Mouse (Mus musculus) embryonic facial prominence, embryonic 13.5 days (tissue): ENCODE results near the gene Fgfr2. TPM values are rescaled to one million over a fixed set of nuclear protein-coding genes. Genes with fewer than 3 reads are reported as not detected.

Experiments
- ATAC-seq: fragments of 200-750 bp; cut with Nextera tagmentation; 2 replicates; pipeline ENCODE4 v1.8.0; 2017; ENCODE audit warnings: low read depth; ENCODE audit not compliant: insufficient number of reproducible peaks, insufficient read depth, low FRiP score, low TSS enrichment
- H3K27ac ChIP-seq: fragments of 300-500 bp; sonication (generic); 2 replicates; pipeline ENCODE4 v1.5.1; 2015; ENCODE audit warnings: moderate library complexity, mild to moderate bottlenecking, inconsistent platforms
- H3K27me3 ChIP-seq: fragments of 300-500 bp; sonication (generic); 2 replicates; pipeline ENCODE4 v1.6.1; 2015; ENCODE audit warnings: mild to moderate bottlenecking, inconsistent platforms
- H3K36me3 ChIP-seq: fragments of 300-500 bp; sonication (generic); 2 replicates; pipeline ENCODE4 v1.6.1; 2015; ENCODE audit warnings: mild to moderate bottlenecking, inconsistent platforms
- H3K4me1 ChIP-seq: fragments of 300-500 bp; sonication (generic); 2 replicates; pipeline ENCODE4 v1.6.1; 2015; ENCODE audit warnings: inconsistent platforms
- H3K4me2 ChIP-seq: fragments of 300-500 bp; sonication (generic); 2 replicates; pipeline ENCODE4 v1.6.1; 2015; ENCODE audit warnings: moderate library complexity, mild to moderate bottlenecking, inconsistent platforms
- H3K4me3 ChIP-seq: fragments of 300-500 bp; sonication (generic); 2 replicates; pipeline ENCODE4 v1.5.1; 2015; ENCODE audit warnings: mild to moderate bottlenecking, inconsistent platforms
- H3K9ac ChIP-seq: fragments of 300-500 bp; sonication (generic); 2 replicates; pipeline ENCODE4 v1.6.1; 2015; ENCODE audit warnings: mild to moderate bottlenecking, inconsistent platforms
- H3K9me3 ChIP-seq: fragments of 300-500 bp; sonication (generic); 2 replicates; pipeline ENCODE4 v1.6.1; 2016; ENCODE audit warnings: inconsistent platforms
- WGBS: fragments of 180-500 bp; shearing (Covaris S2); methylation state at CpG from one replicate; pipeline ENCODE4 v1.1.7; 2015; ENCODE audit warnings: mixed read lengths; 5-methylcytosine and 5-hydroxymethylcytosine counted together
- polyA plus RNA-seq: library from polyadenylated mRNA; unstranded; fragments of >200 nt; fragmentation: Nextera tagmentation; extraction: Ambion mirVana; gene quantifications from 2 replicates; pipeline ENCODE4 v1.2.1, GENCODE M21; 2015

The Fgfr2 gene
- polyA plus RNA-seq, 1 experiment from 2014 or later: 174 TPM

- peaks cover 49% of the 10 kb centered on the region for H3K36me3 ChIP-seq
- no peak for ATAC-seq
- 81% methylated on average over 7 of the region's 7 CpGs for WGBS
Measured at GRCm38 (mm10) chr7:132776338-132777111, 346.6 kb downstream of the Fgfr2 start.

GRCm38 (mm10) chr7:132775922-132776321 is 347.2 kb downstream of the Fgfr2 start:
- Histone ChIP-seq H3K4me3 (no peak overlapping the region), H3K4me2 (no peak overlapping the region), H3K36me3 (peaks cover 49% of the 10 kb centered on the region), H3K9me3 (no peaks in the 10 kb centered on the region), H3K4me1 (peaks cover 37% of the 10 kb centered on the region), H3K27ac (no peak overlapping the region), H3K9ac (no peak overlapping the region), H3K27me3 (no peaks in the 10 kb centered on the region)
- ATAC-seq: no peak
- 91% methylated on average over 10 of the region's 10 CpGs for WGBS

More at GRCm38 (mm10) chr7:132776338-132777111, 346.6 kb downstream of the Fgfr2 start:
- no peak overlapping the region for H3K4me3 ChIP-seq
- peaks cover 43% of the 10 kb centered on the region for H3K4me1 ChIP-seq
- H3K27ac ChIP-seq: no peak overlapping the region
- H3K9me3 ChIP-seq: no peaks in the 10 kb centered on the region
- no peak overlapping the region for H3K4me2 ChIP-seq
- peak overlapping the region; percentile 36; the same call in 1 of the 2 replicates for H3K9ac ChIP-seq
- H3K27me3 ChIP-seq: no peaks in the 10 kb centered on the region

GRCm38 (mm10) chr7:132775333-132775732 is 347.8 kb downstream of the Fgfr2 start:
- no peaks in the 10 kb centered on the region for H3K9me3 ChIP-seq
- H3K36me3 ChIP-seq: peaks cover 55% of the 10 kb centered on the region
- H3K4me2 ChIP-seq: no peak overlapping the region
- no peak overlapping the region for H3K9ac ChIP-seq
- H3K27ac ChIP-seq: no peak overlapping the region
- no peak overlapping the region for H3K4me3 ChIP-seq
- no peak for ATAC-seq
- H3K27me3 ChIP-seq: no peaks in the 10 kb centered on the region
- WGBS: 95% methylated on average over 5 of the region's 5 CpGs
- peaks cover 32% of the 10 kb centered on the region for H3K4me1 ChIP-seq

- peaks cover 68% of the 10 kb centered on the region for H3K36me3 ChIP-seq
- H3K9me3 ChIP-seq: no peaks in the 10 kb centered on the region
- ATAC-seq: no peak
- H3K9ac ChIP-seq: no peak overlapping the region
- WGBS: 89% methylated on average over 7 of the region's 7 CpGs
- H3K4me1 ChIP-seq: peaks cover 39% of the 10 kb centered on the region
- H3K27me3 ChIP-seq: no peaks in the 10 kb centered on the region
- no peak overlapping the region for H3K4me3 ChIP-seq
- H3K27ac ChIP-seq: no peak overlapping the region
- no peak overlapping the region for H3K4me2 ChIP-seq
Measured at GRCm38 (mm10) chr7:132773011-132773705, 350.0 kb downstream of the Fgfr2 start.

- no peak overlapping the region for H3K27ac ChIP-seq
- H3K4me3 ChIP-seq: no peak overlapping the region
- H3K4me1 ChIP-seq: peaks cover 46% of the 10 kb centered on the region
- H3K36me3 ChIP-seq: peaks cover 64% of the 10 kb centered on the region
- no peak for ATAC-seq
- H3K9ac ChIP-seq: no peak overlapping the region
- WGBS: 93% methylated on average over 5 of the region's 5 CpGs
- H3K27me3 ChIP-seq: no peaks in the 10 kb centered on the region
- H3K9me3 ChIP-seq: no peaks in the 10 kb centered on the region
- H3K4me2 ChIP-seq: no peak overlapping the region
Measured at GRCm38 (mm10) chr7:132772440-132772839, 350.7 kb downstream of the Fgfr2 start.

- no peak overlapping the region for H3K27ac ChIP-seq
- no peak for ATAC-seq
- H3K4me3 ChIP-seq: no peak overlapping the region
- no peak overlapping the region for H3K4me2 ChIP-seq
- H3K36me3 ChIP-seq: peaks cover 42% of the 10 kb centered on the region
- no peaks in the 10 kb centered on the region for H3K9me3 ChIP-seq
- 79% methylated on average over 12 of the region's 12 CpGs for WGBS
- no peak overlapping the region for H3K9ac ChIP-seq
- no peaks in the 10 kb centered on the region for H3K27me3 ChIP-seq
- H3K4me1 ChIP-seq: peaks cover 41% of the 10 kb centered on the region
Measured at GRCm38 (mm10) chr7:132768498-132769344, 354.4 kb downstream of the Fgfr2 start.

- H3K4me1 ChIP-seq: peaks cover 41% of the 10 kb centered on the region
- H3K9ac ChIP-seq: no peak overlapping the region
- WGBS: 77% methylated on average over 4 of the region's 4 CpGs
- no peak overlapping the region for H3K4me3 ChIP-seq
- H3K27ac ChIP-seq: peak overlapping the region; percentile 28; the same call in 1 of the 2 replicates
- H3K36me3 ChIP-seq: peaks cover 47% of the 10 kb centered on the region
- H3K9me3 ChIP-seq: no peaks in the 10 kb centered on the region
- no peak overlapping the region for H3K4me2 ChIP-seq
- no peaks in the 10 kb centered on the region for H3K27me3 ChIP-seq
- ATAC-seq: no peak
Measured at GRCm38 (mm10) chr7:132767999-132768370, 355.2 kb downstream of the Fgfr2 start.

GRCm38 (mm10) chr7:132767233-132767998 is 355.7 kb downstream of the Fgfr2 start:
- Histone ChIP-seq H3K27ac (peak overlapping the region; percentile 66), H3K36me3 (peaks cover 42% of the 10 kb centered on the region)
- 41% methylated on average over 12 of the region's 12 CpGs for WGBS

GRCm38 (mm10) chr7:132766235-132766871 is 356.8 kb downstream of the Fgfr2 start:
- H3K27ac ChIP-seq: peak overlapping the region; percentile 64; the same call in 1 of the 2 replicates
- H3K4me1 ChIP-seq: peaks cover 32% of the 10 kb centered on the region
- no peak for ATAC-seq
- H3K4me2 ChIP-seq: 0 out of 2 replicates have a peak overlapping the region, but pooled peaks have one; percentile 14
- H3K36me3 ChIP-seq: peaks cover 42% of the 10 kb centered on the region
- 70% methylated on average over 11 of the region's 11 CpGs for WGBS
- no peaks in the 10 kb centered on the region for H3K27me3 ChIP-seq
- no peak overlapping the region for H3K9ac ChIP-seq
- no peaks in the 10 kb centered on the region for H3K9me3 ChIP-seq
- no peak overlapping the region for H3K4me3 ChIP-seq

More at GRCm38 (mm10) chr7:132767233-132767998, 355.7 kb downstream of the Fgfr2 start:
- peaks cover 41% of the 10 kb centered on the region for H3K4me1 ChIP-seq
- no peaks in the 10 kb centered on the region for H3K27me3 ChIP-seq
- no peak for ATAC-seq
- H3K9ac ChIP-seq: no peak overlapping the region
- H3K4me3 ChIP-seq: no peak overlapping the region
- H3K4me2 ChIP-seq: 0 out of 2 replicates have a peak overlapping the region, but pooled peaks have one; percentile 14
- no peaks in the 10 kb centered on the region for H3K9me3 ChIP-seq

- no peaks in the 10 kb centered on the region for H3K9me3 ChIP-seq
- H3K27ac ChIP-seq: no peak overlapping the region
- WGBS: 79% methylated on average over 3 of the region's 3 CpGs
- no peak overlapping the region for H3K9ac ChIP-seq
- peaks cover 32% of the 10 kb centered on the region for H3K4me1 ChIP-seq
- H3K36me3 ChIP-seq: peaks cover 40% of the 10 kb centered on the region
- no peaks in the 10 kb centered on the region for H3K27me3 ChIP-seq
- no peak overlapping the region for H3K4me2 ChIP-seq
- no peak overlapping the region for H3K4me3 ChIP-seq
- ATAC-seq: no peak
Measured at GRCm38 (mm10) chr7:132765629-132766186, 357.4 kb downstream of the Fgfr2 start.
